Mouse (Mus musculus) neural tube, embryonic 15.5 days (tissue): Measurements from ENCODE around the gene Lrrk1. TPM values are rescaled to one million over a fixed set of nuclear protein-coding genes. Genes with fewer than 3 reads are reported as not detected.

Experiments used
- ATAC-seq: fragments of 200-750 bp; cut with Nextera tagmentation; 2 replicates; pipeline ENCODE4 v1.8.0; 2017; ENCODE audit warnings: mild to moderate bottlenecking, moderate TSS enrichment, moderate library complexity; ENCODE audit not compliant: low FRiP score
- H3K27ac ChIP-seq: fragments of 300-500 bp; sonication (generic); replicated peaks from 2 replicates; pipeline ENCODE4 v1.5.1; 2015; ENCODE audit warnings: mild to moderate bottlenecking, inconsistent platforms
- H3K27me3 ChIP-seq: fragments of 300-500 bp; sonication (generic); replicated peaks from 2 replicates; pipeline ENCODE4 v1.6.1; 2015; ENCODE audit warnings: inconsistent platforms
- H3K36me3 ChIP-seq: fragments of 300-500 bp; sonication (generic); 2 replicates; pipeline ENCODE4 v1.6.1; 2015; ENCODE audit warnings: inconsistent platforms
- H3K4me1 ChIP-seq: fragments of 300-500 bp; sonication (generic); 2 replicates; pipeline ENCODE4 v1.6.1; 2015; ENCODE audit warnings: inconsistent platforms
- H3K4me2 ChIP-seq: fragments of 300-500 bp; sonication (generic); 2 replicates; pipeline ENCODE4 v1.6.1; 2015; ENCODE audit warnings: inconsistent platforms, mild to moderate bottlenecking, moderate library complexity
- H3K4me3 ChIP-seq: fragments of 300-500 bp; sonication (generic); replicated peaks from 2 replicates; pipeline ENCODE4 v1.5.1; 2015; ENCODE audit warnings: mild to moderate bottlenecking, inconsistent platforms
- H3K9ac ChIP-seq: fragments of 300-500 bp; sonication (generic); replicated peaks from 2 replicates; pipeline ENCODE4 v1.6.1; 2015; ENCODE audit warnings: mild to moderate bottlenecking, inconsistent platforms
- H3K9me3 ChIP-seq: fragments of 300-500 bp; sonication (generic); replicated peaks from 2 replicates; pipeline ENCODE4 v1.6.1; 2016; ENCODE audit warnings: inconsistent platforms
- WGBS: fragments of 180-500 bp; shearing (Covaris S2); methylation state at CpG from one replicate; pipeline ENCODE4 v1.1.7; 2015; ENCODE audit warnings: mixed read lengths; 5-methylcytosine and 5-hydroxymethylcytosine counted together
- polyA plus RNA-seq: library from polyadenylated mRNA; unstranded; fragments of >200 nt; fragmentation: Nextera tagmentation; extraction: Ambion mirVana; gene quantifications from 2 replicates; pipeline ENCODE4 v1.2.1, GENCODE M21; 2015

The Lrrk1 gene
- polyA plus RNA-seq, 1 experiment from 2014 or later: 5.1 TPM

DNA sequence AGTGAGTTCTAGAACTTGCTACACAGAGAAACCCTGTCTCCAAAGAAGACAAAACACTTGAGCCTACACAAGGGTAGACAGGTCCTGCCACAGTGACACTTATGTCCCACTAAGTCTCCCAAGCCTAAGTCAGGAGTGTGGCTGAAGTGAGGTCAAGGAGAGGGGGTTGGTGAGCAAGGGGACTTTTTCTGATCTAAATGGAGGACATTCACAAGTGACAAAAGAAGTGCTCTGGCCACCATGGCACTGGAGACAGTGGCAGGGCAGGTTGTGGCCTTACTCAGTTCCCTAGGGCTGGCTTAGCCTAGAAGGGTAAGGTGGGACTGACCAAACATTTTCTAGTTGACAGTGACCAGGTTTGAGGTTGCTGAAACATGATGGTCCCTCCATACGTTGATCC, 172.2 kb downstream of the Lrrk1 start:
- 81% methylated on average over 1 of the region's 1 CpGs for WGBS
- H3K9ac ChIP-seq: no peak overlapping the region
- H3K9me3 ChIP-seq: no peaks in the 10 kb centered on the region
- ATAC-seq: no peak
- no peak overlapping the region for H3K4me3 ChIP-seq
- no peaks in the 10 kb centered on the region for H3K27me3 ChIP-seq
- no peak overlapping the region for H3K27ac ChIP-seq
- no peak overlapping the region for H3K4me2 ChIP-seq
- no peaks in the 10 kb centered on the region for H3K36me3 ChIP-seq
- peaks cover 20% of the 10 kb centered on the region for H3K4me1 ChIP-seq

DNA sequence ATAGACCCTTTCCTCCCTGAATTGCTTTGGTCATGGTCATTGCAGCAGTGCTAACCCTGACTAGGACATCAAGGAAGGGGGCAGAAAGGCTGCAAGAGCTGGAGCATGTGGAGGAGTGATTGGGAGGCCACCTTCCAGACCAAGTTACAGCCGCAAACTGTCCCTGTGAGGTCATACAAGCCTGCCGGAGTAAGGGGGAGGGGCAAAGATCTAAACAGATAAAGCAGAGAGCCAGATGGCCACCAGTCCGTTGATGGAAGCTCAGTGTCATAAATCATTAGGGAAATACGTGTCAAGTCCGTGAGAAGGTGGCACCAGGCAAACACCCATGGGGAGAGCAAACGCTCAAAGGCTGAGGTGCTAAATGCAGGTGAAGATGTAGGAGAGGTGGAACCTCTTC, 173.7 kb downstream of the Lrrk1 start:
- Histone ChIP-seq H3K36me3 (no peaks in the 10 kb centered on the region), H3K9me3 (no peaks in the 10 kb centered on the region), H3K27ac (no peak overlapping the region), H3K27me3 (no peaks in the 10 kb centered on the region), H3K9ac (no peak overlapping the region), H3K4me2 (no peak overlapping the region), H3K4me1 (peaks cover 20% of the 10 kb centered on the region), H3K4me3 (no peak overlapping the region)
- ATAC-seq: no peak
- WGBS: 62% methylated on average over 6 of the region's 6 CpGs

DNA sequence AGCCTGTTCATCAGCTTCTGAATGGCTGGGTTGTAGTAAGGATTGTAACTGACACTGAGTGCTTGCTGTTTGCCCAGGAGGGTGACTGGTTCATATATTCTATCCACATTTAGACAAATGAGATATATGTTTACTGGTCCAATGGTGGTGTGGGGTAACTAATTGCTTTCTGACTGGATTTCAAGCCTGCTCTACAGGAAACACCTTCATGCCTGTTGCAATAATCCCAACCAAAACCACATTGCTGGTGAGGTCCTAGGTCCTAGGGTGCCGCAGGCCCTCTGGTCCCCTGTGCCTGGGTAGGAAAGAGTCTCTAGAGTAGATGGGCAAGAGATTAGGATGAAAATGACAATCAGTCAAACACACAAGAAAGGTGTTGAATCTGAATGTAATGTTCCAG, 175.3 kb downstream of the Lrrk1 start:
- no peaks in the 10 kb centered on the region for H3K36me3 ChIP-seq
- H3K9me3 ChIP-seq: no peaks in the 10 kb centered on the region
- no peak overlapping the region for H3K9ac ChIP-seq
- WGBS: 100% methylated on average over 1 of the region's 1 CpGs
- peaks cover 8% of the 10 kb centered on the region for H3K4me1 ChIP-seq
- no peaks in the 10 kb centered on the region for H3K27me3 ChIP-seq
- no peak overlapping the region for H3K4me3 ChIP-seq
- no peak overlapping the region for H3K4me2 ChIP-seq
- no peak overlapping the region for H3K27ac ChIP-seq
- ATAC-seq: no peak

DNA sequence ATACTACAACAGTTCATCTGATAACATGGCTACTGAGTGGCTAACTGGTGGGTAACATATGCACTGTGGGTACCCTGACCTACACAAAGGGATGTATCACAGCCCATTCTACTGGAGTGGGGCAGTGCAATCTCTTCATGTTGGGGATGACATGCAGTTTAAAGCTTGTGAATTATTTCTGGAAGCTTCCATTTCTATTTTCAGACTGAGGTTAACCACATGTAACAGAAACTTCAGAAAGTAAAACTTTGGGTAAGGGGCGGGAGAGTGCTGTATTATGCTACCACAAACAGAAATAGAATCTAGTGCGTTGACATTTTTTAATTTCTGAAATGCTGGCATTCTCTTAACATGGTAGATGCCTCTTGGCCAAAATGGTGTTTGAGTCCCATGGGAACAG, 178.2 kb downstream of the Lrrk1 start:
- H3K9me3 ChIP-seq: 0 out of 2 replicates have a peak, but pooled peaks cover 3% of the 10 kb centered on the region
- no peak overlapping the region for H3K4me3 ChIP-seq
- H3K4me1 ChIP-seq: no peaks in the 10 kb centered on the region
- H3K4me2 ChIP-seq: no peak overlapping the region
- no peaks in the 10 kb centered on the region for H3K27me3 ChIP-seq
- ATAC-seq: no peak
- WGBS: 90% methylated on average over 2 of the region's 2 CpGs
- no peak overlapping the region for H3K9ac ChIP-seq
- no peaks in the 10 kb centered on the region for H3K36me3 ChIP-seq
- no peak overlapping the region for H3K27ac ChIP-seq

DNA sequence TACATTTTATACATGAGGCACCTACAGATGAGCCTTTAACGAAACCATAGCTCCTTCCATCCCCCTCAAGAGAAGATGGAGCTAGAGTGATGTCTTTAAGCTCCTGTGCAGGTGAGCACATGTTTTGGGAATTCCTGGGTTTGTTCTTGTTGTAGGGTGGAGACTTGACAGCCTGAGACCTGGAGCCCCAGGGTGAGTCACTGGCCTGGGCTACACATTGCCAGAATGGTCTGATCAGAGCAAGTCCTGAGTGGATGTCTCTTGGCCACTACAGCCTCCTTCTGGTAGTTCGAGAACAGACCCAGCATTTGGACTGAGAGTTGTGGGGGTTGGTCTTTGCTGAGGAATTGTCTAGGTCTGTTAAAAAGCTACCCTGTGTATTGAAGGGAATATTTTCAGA, 186.5 kb downstream of the Lrrk1 start:
- 0 out of 2 replicates have a peak, but pooled peaks cover 4% of the 10 kb centered on the region for H3K9me3 ChIP-seq
- H3K4me2 ChIP-seq: no peak overlapping the region
- no peaks in the 10 kb centered on the region for H3K36me3 ChIP-seq
- ATAC-seq: no peak
- no peak overlapping the region for H3K27ac ChIP-seq
- peaks cover 13% of the 10 kb centered on the region for H3K4me1 ChIP-seq
- no peaks in the 10 kb centered on the region for H3K27me3 ChIP-seq
- H3K4me3 ChIP-seq: no peak overlapping the region
- H3K9ac ChIP-seq: no peak overlapping the region
- 94% methylated on average over 2 of the region's 2 CpGs for WGBS

DNA sequence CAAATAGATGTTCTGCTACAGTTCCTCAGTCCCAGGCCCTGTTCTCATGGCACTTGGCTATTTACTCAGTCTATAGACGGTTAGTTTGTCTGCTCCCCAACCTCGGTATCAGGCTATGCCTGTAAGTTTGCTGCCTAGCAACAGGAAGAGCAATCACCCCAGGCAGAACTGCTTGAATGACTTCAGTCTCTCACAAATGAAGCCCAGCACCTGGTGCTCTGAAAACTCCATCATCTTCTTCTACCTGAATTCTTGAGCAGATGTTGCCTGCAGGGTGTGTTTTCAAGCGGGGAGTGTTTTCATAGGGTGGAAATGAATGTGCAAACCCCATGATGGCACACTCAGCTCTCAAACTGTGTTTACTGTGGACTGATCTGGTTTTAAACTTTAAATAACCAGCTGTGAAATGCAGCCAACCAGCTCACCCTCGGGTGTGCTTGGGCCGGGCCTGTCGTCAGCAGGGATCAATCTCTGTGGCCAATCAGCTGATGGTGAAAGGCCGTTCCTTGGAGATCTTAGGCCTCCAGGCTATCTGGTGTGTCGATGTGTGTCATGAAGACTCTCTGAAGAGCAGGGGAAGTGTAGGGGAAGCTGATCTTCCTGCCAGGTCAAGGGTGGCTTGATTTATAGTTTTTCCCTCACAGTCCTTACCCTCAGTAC, 187.2 kb downstream of the Lrrk1 start:
- 37% methylated on average over 8 of the region's 8 CpGs for WGBS
- no peaks in the 10 kb centered on the region for H3K36me3 ChIP-seq
- ATAC-seq: peak; percentile 71
- H3K27me3 ChIP-seq: no peaks in the 10 kb centered on the region
- 0 out of 2 replicates have a peak, but pooled peaks cover 4% of the 10 kb centered on the region for H3K9me3 ChIP-seq
- no peak overlapping the region for H3K4me3 ChIP-seq
- no peak overlapping the region for H3K4me2 ChIP-seq
- H3K4me1 ChIP-seq: peaks cover 13% of the 10 kb centered on the region
- H3K27ac ChIP-seq: no peak overlapping the region
- no peak overlapping the region for H3K9ac ChIP-seq

DNA sequence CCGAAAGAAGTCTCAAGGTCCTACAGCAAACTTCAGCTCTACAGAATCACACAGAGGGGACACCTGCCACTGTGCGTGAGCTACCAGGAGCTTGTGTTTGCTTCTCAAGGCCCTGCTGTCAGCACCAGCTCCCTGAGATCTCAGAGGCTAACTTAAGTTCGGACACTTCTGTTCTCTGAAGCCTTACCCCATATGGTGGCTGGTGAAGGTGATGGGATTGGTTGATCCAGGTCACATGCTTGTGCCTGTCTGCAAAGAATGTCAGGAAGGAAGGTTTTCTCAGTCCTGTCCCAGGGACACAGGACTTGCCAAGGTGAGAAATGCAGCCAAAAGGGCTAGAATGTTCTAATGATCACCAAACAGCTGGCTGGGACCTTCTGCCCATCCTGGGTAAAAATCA, 187.8 kb downstream of the Lrrk1 start:
- Histone ChIP-seq H3K36me3 (no peaks in the 10 kb centered on the region), H3K9me3 (0 out of 2 replicates have a peak, but pooled peaks cover 4% of the 10 kb centered on the region), H3K4me3 (no peak overlapping the region), H3K27ac (no peak overlapping the region), H3K4me2 (no peak overlapping the region), H3K4me1 (peaks cover 13% of the 10 kb centered on the region), H3K27me3 (no peaks in the 10 kb centered on the region), H3K9ac (no peak overlapping the region)
- ATAC-seq: peak; percentile 10; the same call in 1 of the 2 replicates
- WGBS: 88% methylated on average over 3 of the region's 3 CpGs

DNA sequence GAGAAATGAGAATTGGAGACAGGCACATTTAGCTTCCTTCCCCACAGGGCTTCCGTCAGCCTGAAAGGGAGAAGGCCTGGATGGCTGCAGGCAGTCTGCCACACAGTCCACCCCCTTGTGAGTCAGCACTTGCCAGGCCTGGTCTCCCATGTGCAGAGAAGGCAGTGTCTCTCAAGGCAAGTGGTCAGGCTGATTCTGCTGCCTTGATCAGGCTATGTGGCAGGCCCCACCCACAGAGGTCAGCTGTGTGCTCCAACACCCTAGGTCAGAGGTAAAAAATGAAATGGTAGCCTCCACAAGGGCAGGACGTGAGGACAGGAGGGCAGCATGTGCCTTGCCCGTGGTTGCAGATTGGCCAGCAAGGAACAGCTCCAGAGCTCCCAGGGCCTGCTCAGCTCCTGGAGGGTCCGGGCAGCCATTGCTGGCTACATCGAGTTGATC, 188.7 kb downstream of the Lrrk1 start:
- Histone ChIP-seq H3K36me3 (no peaks in the 10 kb centered on the region), H3K9me3 (no peaks in the 10 kb centered on the region), H3K27ac (no peak overlapping the region), H3K9ac (no peak overlapping the region), H3K4me1 (peaks cover 13% of the 10 kb centered on the region), H3K4me3 (no peak overlapping the region), H3K27me3 (no peaks in the 10 kb centered on the region), H3K4me2 (no peak overlapping the region)
- 79% methylated on average over 5 of the region's 5 CpGs for WGBS
- peak; percentile 12; the same call in 1 of the 2 replicates for ATAC-seq

DNA sequence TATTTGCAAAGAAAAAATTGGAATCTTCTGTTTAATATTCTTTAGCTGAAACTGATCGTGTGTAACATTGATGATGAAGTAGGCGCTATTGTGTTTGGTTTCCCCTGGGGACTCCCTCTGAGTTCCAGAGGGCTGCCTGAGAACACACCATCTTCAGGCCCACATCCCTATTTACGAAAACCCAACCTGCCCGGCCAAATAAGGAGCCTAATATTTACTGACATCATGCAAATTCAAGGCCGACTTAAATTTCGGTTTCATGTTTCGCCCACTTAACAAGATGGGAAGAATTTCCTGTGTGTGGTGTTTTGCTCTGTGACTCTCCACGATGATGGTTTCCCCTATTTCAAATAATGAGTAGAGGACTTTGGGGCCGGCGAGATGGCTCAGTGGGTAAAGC, 189.7 kb downstream of the Lrrk1 start:
- H3K4me2 ChIP-seq: no peak overlapping the region
- H3K36me3 ChIP-seq: no peaks in the 10 kb centered on the region
- no peak overlapping the region for H3K27ac ChIP-seq
- no peaks in the 10 kb centered on the region for H3K27me3 ChIP-seq
- ATAC-seq: no peak
- no peak overlapping the region for H3K9ac ChIP-seq
- no peak overlapping the region for H3K4me3 ChIP-seq
- 87% methylated on average over 10 of the region's 10 CpGs for WGBS
- peaks cover 13% of the 10 kb centered on the region for H3K4me1 ChIP-seq
- no peaks in the 10 kb centered on the region for H3K9me3 ChIP-seq

DNA sequence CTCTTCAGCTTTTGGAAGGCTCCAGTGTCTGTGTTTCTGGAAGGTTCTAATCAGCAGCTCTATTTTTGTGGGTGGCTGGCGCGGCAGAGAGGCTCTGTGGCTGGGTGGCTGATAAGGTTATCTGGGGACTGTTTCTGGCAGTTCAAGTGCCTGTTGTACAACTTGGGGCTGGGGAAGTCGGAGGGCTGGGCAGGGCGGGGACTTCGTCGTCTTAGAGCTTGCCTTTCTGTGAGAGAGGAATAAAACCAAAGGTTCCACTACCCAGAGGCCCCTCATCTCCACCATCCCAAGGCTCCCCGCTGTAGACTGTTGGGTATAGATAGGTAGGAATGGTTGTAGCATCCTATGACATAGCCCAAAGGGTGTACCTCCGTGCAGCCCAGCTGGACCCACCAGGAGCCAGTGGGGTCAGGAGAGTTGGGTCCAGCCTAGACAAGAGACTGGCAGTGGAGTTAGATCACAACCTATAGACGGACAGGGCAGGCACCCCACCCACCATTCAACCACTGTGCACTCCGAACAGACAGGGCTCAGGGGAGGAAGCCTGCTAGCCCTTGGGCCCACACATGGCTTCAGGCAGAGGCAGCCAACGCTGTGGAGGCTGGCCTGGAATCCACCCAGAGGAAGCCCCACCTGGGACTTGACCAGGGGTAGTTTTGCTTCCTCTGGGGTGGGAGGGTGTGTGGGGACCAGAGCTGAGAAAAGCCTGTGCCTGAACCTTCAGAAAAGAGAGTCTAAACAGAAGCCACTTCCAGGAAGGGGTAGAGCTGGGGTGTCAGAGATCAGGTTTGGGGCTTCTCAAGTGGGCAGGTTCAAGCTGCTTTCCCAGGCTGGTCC, 191.3 kb downstream of the Lrrk1 start:
- Histone ChIP-seq H3K4me3 (no peak overlapping the region), H3K27me3 (no peaks in the 10 kb centered on the region), H3K27ac (no peak overlapping the region), H3K36me3 (no peaks in the 10 kb centered on the region), H3K9me3 (no peaks in the 10 kb centered on the region), H3K4me1 (peaks cover 13% of the 10 kb centered on the region), H3K9ac (no peak overlapping the region), H3K4me2 (no peak overlapping the region)
- 79% methylated on average over 11 of the region's 11 CpGs for WGBS
- ATAC-seq: no peak

DNA sequence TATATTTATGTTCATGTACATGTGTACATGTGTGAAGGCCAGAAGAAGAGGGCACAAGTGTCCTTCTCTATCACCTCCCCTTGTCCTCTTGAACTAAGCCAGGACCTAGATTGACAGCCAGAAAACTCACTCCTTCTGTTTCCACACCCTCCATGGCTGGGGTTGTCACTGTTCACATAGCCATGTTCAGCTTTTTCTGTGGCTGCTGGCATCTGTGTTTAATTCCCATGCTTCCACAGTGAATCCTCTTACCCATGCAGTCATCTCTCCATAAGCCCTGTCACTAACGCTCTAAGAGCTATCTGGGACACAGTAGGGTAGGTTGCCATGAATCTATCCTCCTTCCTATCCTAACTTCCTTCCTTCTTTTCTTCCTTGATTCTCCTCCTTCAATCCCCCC, 192.3 kb downstream of the Lrrk1 start:
- no peak overlapping the region for H3K27ac ChIP-seq
- H3K4me2 ChIP-seq: no peak overlapping the region
- no peaks in the 10 kb centered on the region for H3K9me3 ChIP-seq
- H3K4me3 ChIP-seq: no peak overlapping the region
- H3K9ac ChIP-seq: no peak overlapping the region
- peaks cover 8% of the 10 kb centered on the region for H3K4me1 ChIP-seq
- WGBS: 86% methylated on average over 1 of the region's 1 CpGs
- H3K27me3 ChIP-seq: no peaks in the 10 kb centered on the region
- ATAC-seq: no peak
- H3K36me3 ChIP-seq: no peaks in the 10 kb centered on the region

DNA sequence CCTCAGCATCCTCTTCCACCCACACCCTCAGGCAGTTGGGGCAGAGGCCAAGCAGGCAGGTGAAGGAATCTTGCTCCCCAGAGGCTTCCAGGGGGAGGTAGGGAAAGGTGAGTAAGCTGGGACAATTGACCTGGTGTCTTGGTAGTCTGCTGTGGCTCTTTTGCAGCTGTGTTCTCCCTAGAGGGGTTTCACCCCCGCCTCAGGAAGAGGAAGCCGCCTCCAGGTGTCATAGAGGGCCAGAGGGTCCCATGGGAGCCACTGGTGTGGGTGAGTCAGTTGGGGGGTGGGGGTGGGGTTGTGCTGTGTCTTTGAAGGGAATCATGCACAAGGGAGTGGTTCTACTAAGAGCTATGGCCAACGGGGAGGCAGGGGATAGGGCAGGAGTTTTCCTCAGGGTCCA, 193.6 kb downstream of the Lrrk1 start:
- no peak overlapping the region for H3K27ac ChIP-seq
- no peak overlapping the region for H3K9ac ChIP-seq
- no peak overlapping the region for H3K4me3 ChIP-seq
- 77% methylated on average over 3 of the region's 3 CpGs for WGBS
- H3K4me1 ChIP-seq: peaks cover 3% of the 10 kb centered on the region; the same call in 1 of the 2 replicates
- H3K4me2 ChIP-seq: no peak overlapping the region
- no peaks in the 10 kb centered on the region for H3K36me3 ChIP-seq
- no peaks in the 10 kb centered on the region for H3K9me3 ChIP-seq
- no peak for ATAC-seq
- H3K27me3 ChIP-seq: no peaks in the 10 kb centered on the region
